Mouse (Mus musculus) limb, embryonic 11.5 days (tissue): ENCODE data around the gene Esrp2. TPM values are rescaled to one million over a fixed set of nuclear protein-coding genes. Genes with fewer than 3 reads are reported as not detected.
A peak's percentile ranks its signal among the peaks of the same experiment; 100 is the strongest.

Source experiments
- ATAC-seq: fragments of 200-750 bp; cut with Nextera tagmentation; 2 replicates; pipeline ENCODE4 v1.8.0; 2017; ENCODE audit warnings: low read depth; ENCODE audit not compliant: insufficient number of reproducible peaks, low FRiP score, low TSS enrichment
- DNase-seq: peaks from one replicate; pipeline ENCODE4 v3.0.0-alpha.2; 2015; ENCODE audit warnings: low spot score
- H3K27ac ChIP-seq: fragments of 300-500 bp; sonication (generic); replicated peaks from 2 replicates; pipeline ENCODE4 v1.5.1; 2014; ENCODE audit warnings: low read depth, mild to moderate bottlenecking, low read length
- H3K27me3 ChIP-seq: fragments of 300-500 bp; sonication (generic); 2 replicates; pipeline ENCODE4 v1.6.1; 2014; ENCODE audit warnings: mild to moderate bottlenecking, low read length, mixed read lengths; ENCODE audit not compliant: control insufficient read depth, insufficient read depth
- H3K36me3 ChIP-seq: fragments of 300-500 bp; sonication (generic); 2 replicates; pipeline ENCODE4 v1.6.1; 2014; ENCODE audit warnings: mild to moderate bottlenecking, low read length, moderate library complexity, mixed read lengths; ENCODE audit not compliant: control insufficient read depth, insufficient read depth
- H3K4me1 ChIP-seq: fragments of 300-500 bp; sonication (generic); 2 replicates; pipeline ENCODE4 v1.6.1; 2014; ENCODE audit warnings: low read length, mixed read lengths; ENCODE audit not compliant: control insufficient read depth, insufficient read depth
- H3K4me2 ChIP-seq: fragments of 300-500 bp; sonication (generic); 2 replicates; pipeline ENCODE4 v1.6.1; 2014; ENCODE audit warnings: low read depth, mild to moderate bottlenecking, moderate library complexity; ENCODE audit not compliant: severe bottlenecking
- H3K4me3 ChIP-seq: fragments of 300-500 bp; sonication (generic); 2 replicates; pipeline ENCODE4 v1.5.1; 2014; ENCODE audit warnings: low read depth, low read length
- H3K9ac ChIP-seq: fragments of 300-500 bp; sonication (generic); 2 replicates; pipeline ENCODE4 v1.6.1; 2014; ENCODE audit warnings: mild to moderate bottlenecking, low read length
- H3K9me3 ChIP-seq: fragments of 300-500 bp; sonication (generic); 2 replicates; pipeline ENCODE4 v1.6.1; 2016; ENCODE audit warnings: low read length; ENCODE audit not compliant: control insufficient read depth
- WGBS: fragments of 180-500 bp; shearing (Covaris S2); extraction: QIAGEN DNeasy Blood & Tissue Kit; methylation state at CpG from one replicate; pipeline ENCODE4 v1.1.7; 2014; 5-methylcytosine and 5-hydroxymethylcytosine counted together
- polyA plus RNA-seq: library from polyadenylated mRNA; unstranded; fragments of >200 nt; fragmentation: Nextera tagmentation; extraction: Ambion mirVana; gene quantifications from 2 replicates; pipeline ENCODE4 v1.2.1, GENCODE M21; 2014

Gene Esrp2
- polyA plus RNA-seq, 1 experiment from 2014 or later, result 4.6 TPM

GRCm38 (mm10) chr8:106140191-106140590, 3.4 kb upstream of the Esrp2 start:
- Histone ChIP-seq H3K9ac (no peak overlapping the region), H3K9me3 (no peaks in the 10 kb centered on the region), H3K27ac (no peak overlapping the region), H3K4me3 (no peak overlapping the region), H3K4me1 (peaks cover 15% of the 10 kb centered on the region), H3K4me2 (no peak overlapping the region), H3K36me3 (no peaks in the 10 kb centered on the region), H3K27me3 (peaks cover 28% of the 10 kb centered on the region)
- 70% methylated on average over 5 of the region's 5 CpGs for WGBS
- no peak for ATAC-seq
- no peak for DNase-seq

- ATAC-seq, result no peak
- peaks cover 43% of the 10 kb centered on the region for H3K27me3 ChIP-seq
- WGBS, result 14% methylated on average over 7 of the region's 7 CpGs
Measured at GRCm38 (mm10) chr8:106138616-106139015, 1.8 kb upstream of the Esrp2 start.

GRCm38 (mm10) chr8:106137906-106138477, 1.2 kb upstream of the Esrp2 start:
- Histone ChIP-seq H3K9me3 (no peaks in the 10 kb centered on the region), H3K36me3 (no peaks in the 10 kb centered on the region), H3K4me3 (peak overlapping the region; percentile 45), H3K4me1 (peaks cover 15% of the 10 kb centered on the region), H3K9ac (peak overlapping the region; percentile 55), H3K4me2 (peak overlapping the region; percentile 83), H3K27me3 (peaks cover 49% of the 10 kb centered on the region), H3K27ac (no peak overlapping the region)
- no peak for ATAC-seq
- under 1% methylated on average over 24 of the region's 24 CpGs for WGBS
- peak; percentile 82 for DNase-seq

More at GRCm38 (mm10) chr8:106138616-106139015, 1.8 kb upstream of the Esrp2 start:
- Histone ChIP-seq H3K36me3 (no peaks in the 10 kb centered on the region), H3K4me1 (peaks cover 15% of the 10 kb centered on the region), H3K27ac (no peak overlapping the region), H3K9ac (peak overlapping the region; percentile 55), H3K4me3 (peak overlapping the region; percentile 45), H3K9me3 (no peaks in the 10 kb centered on the region), H3K4me2 (peak overlapping the region; percentile 83)
- DNase-seq, result no peak

- 3% methylated on average over 22 of the region's 22 CpGs for WGBS
- no peak overlapping the region for H3K27ac ChIP-seq
- H3K9ac ChIP-seq, result peak overlapping the region; percentile 55
- H3K4me3 ChIP-seq, result peak overlapping the region; percentile 50
- DNase-seq (peak; percentile 61), ATAC-seq (no peak)
- no peaks in the 10 kb centered on the region for H3K36me3 ChIP-seq
- H3K4me1 ChIP-seq, result peaks cover 15% of the 10 kb centered on the region
- H3K4me2 ChIP-seq, result peak overlapping the region; percentile 83
- peaks cover 51% of the 10 kb centered on the region for H3K27me3 ChIP-seq
- no peaks in the 10 kb centered on the region for H3K9me3 ChIP-seq
Measured at GRCm38 (mm10) chr8:106137218-106137905, 588 bp upstream of the Esrp2 start.

GRCm38 (mm10) chr8:106135672-106136071, 1.1 kb downstream of the Esrp2 start:
- peaks cover 51% of the 10 kb centered on the region for H3K27me3 ChIP-seq

GRCm38 (mm10) chr8:106134751-106135571, 1.8 kb downstream of the Esrp2 start:
- no peak overlapping the region for H3K27ac ChIP-seq
- H3K4me1 ChIP-seq, result peaks cover 15% of the 10 kb centered on the region
- ATAC-seq, result 0 out of 2 replicates have a peak, but pooled peaks have one; percentile 26
- peaks cover 51% of the 10 kb centered on the region for H3K27me3 ChIP-seq
- no peaks in the 10 kb centered on the region for H3K9me3 ChIP-seq
- no peak overlapping the region for H3K4me2 ChIP-seq
- H3K4me3 ChIP-seq, result no peak overlapping the region
- H3K36me3 ChIP-seq, result peaks cover 3% of the 10 kb centered on the region; the same call in 1 of the 2 replicates
- H3K9ac ChIP-seq, result no peak overlapping the region
- peak; percentile 35 for DNase-seq
- 18% methylated on average over 14 of the region's 14 CpGs for WGBS

More at GRCm38 (mm10) chr8:106135672-106136071, 1.1 kb downstream of the Esrp2 start:
- peak overlapping the region; percentile 83; the same call in 1 of the 2 replicates for H3K4me2 ChIP-seq
- peak overlapping the region; percentile 50 for H3K4me3 ChIP-seq
- DNase-seq, result peak; percentile 35
- peaks cover under 1% of the 10 kb centered on the region; the same call in 1 of the 2 replicates for H3K36me3 ChIP-seq
- no peak overlapping the region for H3K27ac ChIP-seq
- peaks cover 15% of the 10 kb centered on the region for H3K4me1 ChIP-seq
- 5% methylated on average over 19 of the region's 19 CpGs for WGBS
- no peak overlapping the region for H3K9ac ChIP-seq
- H3K9me3 ChIP-seq, result no peaks in the 10 kb centered on the region
- no peak for ATAC-seq

- no peak for ATAC-seq
- Histone ChIP-seq H3K27ac (no peak overlapping the region), H3K36me3 (peaks cover 3% of the 10 kb centered on the region; the same call in 1 of the 2 replicates), H3K4me2 (no peak overlapping the region), H3K4me1 (peaks cover 15% of the 10 kb centered on the region), H3K4me3 (no peak overlapping the region), H3K9me3 (no peaks in the 10 kb centered on the region), H3K9ac (no peak overlapping the region), H3K27me3 (peaks cover 51% of the 10 kb centered on the region)
- DNase-seq, result no peak
- 69% methylated on average over 6 of the region's 6 CpGs for WGBS
Measured at GRCm38 (mm10) chr8:106133946-106134345, 2.8 kb downstream of the Esrp2 start.

GRCm38 (mm10) chr8:106133526-106133925, 3.2 kb downstream of the Esrp2 start:
- H3K4me1 ChIP-seq, result peaks cover 15% of the 10 kb centered on the region
- H3K9me3 ChIP-seq, result no peaks in the 10 kb centered on the region
- no peak overlapping the region for H3K4me3 ChIP-seq
- no peak for ATAC-seq
- peaks cover 3% of the 10 kb centered on the region; the same call in 1 of the 2 replicates for H3K36me3 ChIP-seq
- H3K27me3 ChIP-seq, result peaks cover 51% of the 10 kb centered on the region
- no peak overlapping the region for H3K27ac ChIP-seq
- 61% methylated on average over 13 of the region's 13 CpGs for WGBS
- no peak overlapping the region for H3K4me2 ChIP-seq
- no peak for DNase-seq
- no peak overlapping the region for H3K9ac ChIP-seq
